Mouse (Mus musculus) CH12.LX (cell line): ENCODE measurements around the gene Parp9.

Experiments
- CHD1 ChIP-seq: IDR thresholded peaks from 2 replicates; pipeline ENCODE4 v1.6.1; 2012; ENCODE audit warnings: low read depth, low read length, improper control_type of control experiment, inconsistent platforms
- CTCF ChIP-seq, 2 experiments: IDR thresholded peaks in 1 of 2; conservative IDR thresholded peaks in 1 of 2; 2 replicates each; pipeline ENCODE4 v1.5.1; 2011 to 2012; ENCODE audit warnings: low read depth in 2 of 2, low read length in 2 of 2, improper control_type of control experiment in 1 of 2, inconsistent platforms in 1 of 2, mild to moderate bottlenecking in 1 of 2, moderate library complexity in 1 of 2
- EP300 ChIP-seq: IDR thresholded peaks from 2 replicates; pipeline ENCODE4 v1.6.1; 2011; ENCODE audit warnings: low read length, improper control_type of control experiment
- JUND ChIP-seq: conservative IDR thresholded peaks from 2 replicates; pipeline ENCODE4 v1.6.1; 2011; ENCODE audit warnings: low read depth, low read length, improper control_type of control experiment
- NELFE ChIP-seq: IDR thresholded peaks from 2 replicates; pipeline ENCODE4 v1.6.1; 2011; ENCODE audit warnings: low read depth, low read length, improper control_type of control experiment
- POLR2A ChIP-seq: IDR thresholded peaks from 2 replicates; pipeline ENCODE4 v1.6.1; 2011; ENCODE audit warnings: low read depth, mild to moderate bottlenecking, improper control_type of control experiment, low read length
- ZC3H11A ChIP-seq: IDR thresholded peaks from 2 replicates; pipeline ENCODE4 v1.6.1; 2012; ENCODE audit warnings: low read depth, mild to moderate bottlenecking, inconsistent platforms, low read length, improper control_type of control experiment
- ZMIZ1 ChIP-seq: IDR thresholded peaks from 2 replicates; pipeline ENCODE4 v1.6.1; 2012; ENCODE audit warnings: low read depth, mild to moderate bottlenecking, inconsistent platforms, low read length, improper control_type of control experiment

DNA sequence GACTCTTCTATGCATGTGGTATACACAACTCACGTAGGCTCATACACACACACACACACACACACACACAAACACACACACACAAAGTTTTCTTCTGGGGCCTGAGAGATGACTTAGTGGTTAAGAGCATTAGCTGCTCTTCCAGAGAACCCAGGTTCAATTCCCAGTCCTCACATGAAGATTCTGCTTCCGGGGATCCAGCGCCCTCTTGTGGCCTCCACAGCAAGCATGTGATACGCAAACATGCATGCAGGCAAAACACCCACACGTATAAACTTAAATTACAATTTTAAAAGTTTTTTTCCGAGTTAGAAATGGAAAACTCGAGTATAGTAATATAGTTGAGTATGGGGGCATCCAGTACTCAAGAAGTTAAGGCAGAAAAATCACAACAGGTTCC is 3.1 kb downstream of the Parp9 start:
- TF ChIP-seq POLR2A, result no peak
- TF ChIP-seq ZMIZ1, result no peak
- no peak for TF ChIP-seq CHD1
- TF ChIP-seq NELFE, result no peak
- TF ChIP-seq ZC3H11A, result no peak
- TF ChIP-seq CTCF (conservative IDR thresholded peaks at IDR 0.05 in 1 of 2, IDR thresholded peaks at IDR 0.05 in 1 of 2; ENCODE audit: low read depth in 2 of 2, low read length in 2 of 2), result peak; percentile 51 to 73
- TF ChIP-seq JUND, result no peak
- no peak for TF ChIP-seq EP300
